ENCODE assay signal across 8 mouse cellular contexts in genomic region chr11:78301357-78302084, GRCm38 (mm10). TPM values are rescaled to one million over a fixed set of nuclear protein-coding genes. Genes with fewer than 3 reads are reported as not detected.
DNase-seq lines count a peak whose midpoint lies in the region; ATAC-seq lines count a peak whose summit lies in the region.

Spag5 (plus strand) TSS chr11:78301529.

- H3K27me3 ChIP-seq in hindbrain, embryonic 12.5 days = no peaks in the 10 kb centered on the region

- ATAC-seq in hindbrain, embryonic 12.5 days (ENCODE audit: low FRiP score) = peak; percentile 100

- under 1% methylated on average over 49 of the region's 49 CpGs for WGBS in hindbrain, embryonic 12.5 days

- peaks cover 8% of the 10 kb centered on the region for H3K4me1 ChIP-seq in hindbrain, embryonic 12.5 days

- H3K9ac ChIP-seq in hindbrain, embryonic 12.5 days = peak within 1 kb of the TSS; percentile 66

- DNase-seq in NIH3T3 (ENCODE audit: low read depth) = peak; percentile 93
- DNase-seq in cerebellum, postnatal 10 days = peak; percentile 92 to 94
- DNase-seq in frontal cortex, postnatal 10 days (ENCODE audit: low spot score in 2 of 2) = peak; percentile 87 to 89
- DNase-seq in layer of hippocampus, postnatal 14 days (ENCODE audit: low spot score in 2 of 2) = peak; percentile 84 to 93
- peak; percentile 90 for DNase-seq in lung, postnatal 14 days
- peak; percentile 62 for DNase-seq in retina, adult 2 months (ENCODE audit: low read depth, low spot score)
- peak; percentile 89 to 91 for DNase-seq in thymus, postnatal 36 days

- H3K27ac ChIP-seq in hindbrain, embryonic 12.5 days = no peak within 1 kb of the TSS; the same call in 1 of the 2 replicates

- peaks cover 18% of the 10 kb centered on the region for H3K36me3 ChIP-seq in hindbrain, embryonic 12.5 days

- peak within 1 kb of the TSS; percentile 73 for H3K4me3 ChIP-seq in hindbrain, embryonic 12.5 days

- no peaks in the 10 kb centered on the region for H3K9me3 ChIP-seq in hindbrain, embryonic 12.5 days (replicated peaks)

- peak within 1 kb of the TSS; percentile 93 for H3K4me2 ChIP-seq in hindbrain, embryonic 12.5 days (replicated peaks)

RNA-seq across cellular contexts. Expression of gene Spag5, which starts in this region (rescaled TPM):
- 29.4 and 35.9 TPM in 2 replicates for polyA plus RNA-seq in hindbrain, embryonic 12.5 days (2016; fragmentation: Nextera tagmentation; extraction: Ambion mirVana)
- total RNA-seq in layer of hippocampus, postnatal 14 days (2021) = 1 to 10 TPM; 5.0 to 6.6 TPM
